Mouse (Mus musculus): ENCODE data around the gene Vars2.
A peak's percentile ranks its signal among the peaks of the same experiment; 100 is the strongest.

Gene Vars2

GRCm38 (mm10) chr17:35667334-35668065 is at the start of gene Vars2:
TSS of gene Vars2 (minus strand) at chr17:35667592.
- peak; percentile 98 for DNase-seq (ENCODE audit: low read depth)

- DNase-seq (ENCODE audit: low read depth), result no peak
Measured at GRCm38 (mm10) chr17:35717080-35717479, 49.7 kb upstream of the Vars2 start.

GRCm38 (mm10) chr17:35716114-35716513 is 48.7 kb upstream of the Vars2 start:
- DNase-seq (ENCODE audit: low read depth), result no peak

- peak; percentile 51 for DNase-seq (ENCODE audit: low read depth)
Measured at GRCm38 (mm10) chr17:35710705-35711347, 43.4 kb upstream of the Vars2 start.

- DNase-seq (ENCODE audit: low read depth), result no peak
Measured at GRCm38 (mm10) chr17:35708611-35709010, 41.2 kb upstream of the Vars2 start.

GRCm38 (mm10) chr17:35707929-35708328 is 40.5 kb upstream of the Vars2 start:
- peak; percentile 73 for DNase-seq (ENCODE audit: low read depth)

GRCm38 (mm10) chr17:35705836-35706235 is 38.4 kb upstream of the Vars2 start:
- DNase-seq (ENCODE audit: low read depth), result peak; percentile 77

- peak; percentile 37 for DNase-seq (ENCODE audit: low read depth)
Measured at GRCm38 (mm10) chr17:35704621-35705464, 37.5 kb upstream of the Vars2 start, which contains the start of gene Ddr1. TSS of gene Ddr1 (minus strand) at chr17:35704621.

- DNase-seq (ENCODE audit: low read depth), result no peak
Measured at GRCm38 (mm10) chr17:35703751-35704271, 36.4 kb upstream of the Vars2 start.

- DNase-seq (ENCODE audit: low read depth), result no peak
Measured at GRCm38 (mm10) chr17:35703065-35703464, 35.7 kb upstream of the Vars2 start.

- no peak for DNase-seq (ENCODE audit: low read depth)
Measured at GRCm38 (mm10) chr17:35702605-35703004, 35.2 kb upstream of the Vars2 start.

- DNase-seq (ENCODE audit: low read depth), result peak; percentile 78
Measured at GRCm38 (mm10) chr17:35701978-35702461, 34.6 kb upstream of the Vars2 start.

GRCm38 (mm10) chr17:35701203-35701977 is 34.0 kb upstream of the Vars2 start:
- DNase-seq (ENCODE audit: low read depth), result peak; percentile 81

GRCm38 (mm10) chr17:35700371-35700961 is 33.1 kb upstream of the Vars2 start:
- peak; percentile 92 for DNase-seq (ENCODE audit: low read depth)

- DNase-seq (ENCODE audit: low read depth), result peak; percentile 91
Measured at GRCm38 (mm10) chr17:35699919-35700318, 32.5 kb upstream of the Vars2 start.

GRCm38 (mm10) chr17:35698501-35698883 is 31.1 kb upstream of the Vars2 start:
- no peak for DNase-seq (ENCODE audit: low read depth)

- DNase-seq (ENCODE audit: low read depth), result peak; percentile 82
Measured at GRCm38 (mm10) chr17:35697759-35698500, 30.5 kb upstream of the Vars2 start.

- no peak for DNase-seq (ENCODE audit: low read depth)
Measured at GRCm38 (mm10) chr17:35697429-35697758, 30.0 kb upstream of the Vars2 start.

- DNase-seq (ENCODE audit: low read depth), result peak; percentile 85
Measured at GRCm38 (mm10) chr17:35696691-35697090, 29.3 kb upstream of the Vars2 start.

GRCm38 (mm10) chr17:35695289-35695688 is 27.9 kb upstream of the Vars2 start:
- peak; percentile 73 for DNase-seq (ENCODE audit: low read depth)

Measured in NIH3T3 (cell line).